Mouse (Mus musculus): ENCODE data around the gene Stx16. TPM values are rescaled to one million over a fixed set of nuclear protein-coding genes. Genes with fewer than 3 reads are reported as not detected.

The Stx16 gene
- polyA plus RNA-seq, 1 experiment from 2014 or later = 8.4 TPM

DNA sequence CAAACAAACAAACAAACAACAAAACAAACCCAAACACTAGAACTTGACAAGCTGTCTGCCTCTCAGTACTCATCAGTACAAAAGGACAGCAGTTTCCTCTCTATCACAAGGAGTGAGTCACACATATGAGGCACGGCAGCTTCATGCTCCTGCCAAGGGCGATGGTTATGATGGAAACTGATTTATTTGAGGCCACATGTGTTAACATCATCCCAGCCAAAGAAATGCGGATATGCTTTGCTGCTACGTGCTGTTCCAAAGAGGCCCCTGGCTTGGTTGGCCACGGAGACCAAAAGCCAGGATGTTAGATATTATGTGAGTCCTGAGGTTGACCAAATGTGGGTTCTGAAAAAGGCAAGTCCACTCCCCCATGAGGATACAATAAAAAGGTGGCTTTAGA, 4.7 kb upstream of the Stx16 start:
- no peaks in the 10 kb centered on the region for H3K9me3 ChIP-seq (ENCODE audit: control insufficient read depth, low read length)
- WGBS = 90% methylated on average over 5 of the region's 5 CpGs
- no peak overlapping the region for H3K9ac ChIP-seq (replicated peaks; ENCODE audit: low read depth, low read length)
- H3K4me2 ChIP-seq (ENCODE audit: low read depth, low read length) = no peak overlapping the region
- no peaks in the 10 kb centered on the region for H3K27me3 ChIP-seq (ENCODE audit: control insufficient read depth, insufficient read depth, low read length)
- H3K4me3 ChIP-seq (ENCODE audit: low read depth, low read length) = no peak overlapping the region
- H3K4me1 ChIP-seq (ENCODE audit: control insufficient read depth, insufficient read depth, low read length) = peaks cover 16% of the 10 kb centered on the region; the same call in 1 of the 2 replicates
- no peak for ATAC-seq (ENCODE audit: low read depth)
- no peak overlapping the region for H3K27ac ChIP-seq (ENCODE audit: low read depth, low read length)
- no peaks in the 10 kb centered on the region for H3K36me3 ChIP-seq (ENCODE audit: control insufficient read depth, insufficient read depth, low read length)

DNA sequence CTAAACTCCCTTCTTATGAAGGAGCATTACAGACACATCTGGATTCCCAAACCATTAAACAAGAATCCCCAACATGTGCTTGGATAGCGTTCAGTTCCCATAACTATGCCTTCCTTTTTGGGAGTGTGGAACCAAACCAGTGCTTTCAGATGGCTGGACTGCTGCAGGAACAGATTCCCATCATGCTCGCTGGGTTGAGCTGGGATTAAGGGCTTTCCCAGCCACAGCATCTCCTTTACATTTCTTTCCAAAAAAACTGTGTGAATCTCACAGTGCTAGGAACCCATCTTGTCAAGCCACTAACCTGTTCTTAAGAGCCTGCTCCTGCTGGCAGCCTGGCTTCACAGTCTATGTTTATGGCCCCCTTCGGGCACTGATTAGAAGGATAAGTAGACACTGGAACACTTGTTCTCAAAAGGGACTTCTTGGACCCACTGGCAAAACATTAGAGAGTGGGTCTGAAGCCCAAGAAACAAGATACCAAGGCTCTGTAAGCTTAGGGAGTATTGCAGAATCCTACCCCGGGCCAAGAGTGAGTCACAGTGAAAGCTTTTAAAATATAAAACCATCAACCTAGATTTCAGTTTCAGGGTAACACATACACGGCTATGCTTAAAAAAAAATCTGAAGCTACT, 2.8 kb upstream of the Stx16 start:
- Histone ChIP-seq H3K4me3 (ENCODE audit: low read depth, low read length) (no peak overlapping the region), H3K9me3 (ENCODE audit: control insufficient read depth, low read length) (no peaks in the 10 kb centered on the region), H3K27ac (ENCODE audit: low read depth, low read length) (no peak overlapping the region), H3K9ac (replicated peaks; ENCODE audit: low read depth, low read length) (no peak overlapping the region), H3K4me2 (ENCODE audit: low read depth, low read length) (no peak overlapping the region), H3K27me3 (ENCODE audit: control insufficient read depth, insufficient read depth, low read length) (no peaks in the 10 kb centered on the region), H3K36me3 (ENCODE audit: control insufficient read depth, insufficient read depth, low read length) (no peaks in the 10 kb centered on the region), H3K4me1 (ENCODE audit: control insufficient read depth, insufficient read depth, low read length) (peaks cover 28% of the 10 kb centered on the region; the same call in 1 of the 2 replicates)
- WGBS = 76% methylated on average over 5 of the region's 5 CpGs
- ATAC-seq (ENCODE audit: low read depth) = no peak

DNA sequence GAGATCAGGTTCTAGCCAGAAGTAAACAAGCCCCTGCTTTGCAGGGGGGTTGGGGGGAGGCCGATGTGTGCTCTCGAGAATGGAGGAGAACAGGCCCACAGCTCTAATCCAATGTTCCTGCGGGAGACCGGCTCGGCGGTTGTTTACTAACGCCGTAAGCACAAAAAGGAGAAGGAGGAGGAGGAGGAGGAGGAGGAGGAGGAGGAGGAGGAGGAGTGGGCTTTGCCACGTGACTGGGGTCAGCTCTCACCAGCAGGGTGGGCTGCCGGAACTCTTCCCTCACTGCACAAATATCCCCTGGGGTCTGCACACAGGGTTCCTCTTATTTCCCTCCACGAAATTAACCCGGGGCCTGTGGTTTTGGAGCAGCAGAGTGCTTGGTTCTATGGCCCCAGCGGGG, 1.5 kb upstream of the Stx16 start:
- H3K9ac ChIP-seq (replicated peaks; ENCODE audit: low read depth, low read length) = peak overlapping the region; percentile 47
- peak overlapping the region; percentile 55 for H3K27ac ChIP-seq (ENCODE audit: low read depth, low read length)
- peaks cover 30% of the 10 kb centered on the region; the same call in 1 of the 2 replicates for H3K4me1 ChIP-seq (ENCODE audit: control insufficient read depth, insufficient read depth, low read length)
- H3K9me3 ChIP-seq (ENCODE audit: control insufficient read depth, low read length) = no peaks in the 10 kb centered on the region
- no peaks in the 10 kb centered on the region for H3K36me3 ChIP-seq (ENCODE audit: control insufficient read depth, insufficient read depth, low read length)
- H3K4me2 ChIP-seq (ENCODE audit: low read depth, low read length) = peak overlapping the region; percentile 96
- 0% methylated on average over 8 of the region's 13 CpGs for WGBS
- peak overlapping the region; percentile 31 for H3K4me3 ChIP-seq (ENCODE audit: low read depth, low read length)
- no peaks in the 10 kb centered on the region for H3K27me3 ChIP-seq (ENCODE audit: control insufficient read depth, insufficient read depth, low read length)
- peak; percentile 9; the same call in 1 of the 2 replicates for ATAC-seq (ENCODE audit: low read depth)

GRCm38 (mm10) chr2:174075072-174075570, 987 bp upstream of the Stx16 start:
- Histone ChIP-seq H3K4me3 (ENCODE audit: low read depth, low read length) (peak overlapping the region; percentile 61), H3K9me3 (ENCODE audit: control insufficient read depth, low read length) (no peaks in the 10 kb centered on the region), H3K4me1 (ENCODE audit: control insufficient read depth, insufficient read depth, low read length) (peaks cover 30% of the 10 kb centered on the region), H3K36me3 (ENCODE audit: control insufficient read depth, insufficient read depth, low read length) (no peaks in the 10 kb centered on the region), H3K27ac (ENCODE audit: low read depth, low read length) (peak overlapping the region; percentile 45), H3K4me2 (ENCODE audit: low read depth, low read length) (peak overlapping the region; percentile 96), H3K9ac (replicated peaks; ENCODE audit: low read depth, low read length) (peak overlapping the region; percentile 47), H3K27me3 (ENCODE audit: control insufficient read depth, insufficient read depth, low read length) (no peaks in the 10 kb centered on the region)
- WGBS = 2% methylated on average over 22 of the region's 22 CpGs
- ATAC-seq (ENCODE audit: low read depth) = peak; percentile 3; the same call in 1 of the 2 replicates

DNA sequence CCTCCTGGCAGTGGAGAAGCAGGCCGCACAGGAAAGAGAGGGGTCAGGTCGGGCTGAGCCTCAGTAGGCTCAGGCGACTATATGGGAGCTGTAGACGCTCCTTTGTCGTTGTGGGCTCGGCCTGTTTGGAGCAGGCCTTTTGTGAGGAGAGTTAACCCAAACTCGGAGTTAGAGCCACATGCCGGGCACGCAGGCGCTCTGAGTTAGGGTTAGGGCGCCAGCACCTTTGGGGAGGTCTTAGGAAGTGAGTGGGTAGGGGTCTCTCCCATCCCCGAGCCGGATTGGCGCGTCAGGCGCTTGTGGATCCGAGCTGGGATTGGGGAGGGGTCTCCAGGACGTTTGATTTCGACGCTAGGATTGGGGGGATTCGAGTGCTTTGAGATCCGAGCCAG, 321 bp downstream of the Stx16 start:
- H3K27me3 ChIP-seq (ENCODE audit: control insufficient read depth, insufficient read depth, low read length) = no peaks in the 10 kb centered on the region
- peak; percentile 72 for ATAC-seq (ENCODE audit: low read depth)
- H3K9me3 ChIP-seq (ENCODE audit: control insufficient read depth, low read length) = no peaks in the 10 kb centered on the region
- under 1% methylated on average over 22 of the region's 22 CpGs for WGBS
- peak overlapping the region; percentile 61 for H3K4me3 ChIP-seq (ENCODE audit: low read depth, low read length)
- peaks cover 30% of the 10 kb centered on the region for H3K4me1 ChIP-seq (ENCODE audit: control insufficient read depth, insufficient read depth, low read length)
- H3K27ac ChIP-seq (ENCODE audit: low read depth, low read length) = peak overlapping the region; percentile 77
- H3K4me2 ChIP-seq (ENCODE audit: low read depth, low read length) = peak overlapping the region; percentile 96
- peak overlapping the region; percentile 51 for H3K9ac ChIP-seq (replicated peaks; ENCODE audit: low read depth, low read length)
- H3K36me3 ChIP-seq (ENCODE audit: control insufficient read depth, insufficient read depth, low read length) = no peaks in the 10 kb centered on the region

DNA sequence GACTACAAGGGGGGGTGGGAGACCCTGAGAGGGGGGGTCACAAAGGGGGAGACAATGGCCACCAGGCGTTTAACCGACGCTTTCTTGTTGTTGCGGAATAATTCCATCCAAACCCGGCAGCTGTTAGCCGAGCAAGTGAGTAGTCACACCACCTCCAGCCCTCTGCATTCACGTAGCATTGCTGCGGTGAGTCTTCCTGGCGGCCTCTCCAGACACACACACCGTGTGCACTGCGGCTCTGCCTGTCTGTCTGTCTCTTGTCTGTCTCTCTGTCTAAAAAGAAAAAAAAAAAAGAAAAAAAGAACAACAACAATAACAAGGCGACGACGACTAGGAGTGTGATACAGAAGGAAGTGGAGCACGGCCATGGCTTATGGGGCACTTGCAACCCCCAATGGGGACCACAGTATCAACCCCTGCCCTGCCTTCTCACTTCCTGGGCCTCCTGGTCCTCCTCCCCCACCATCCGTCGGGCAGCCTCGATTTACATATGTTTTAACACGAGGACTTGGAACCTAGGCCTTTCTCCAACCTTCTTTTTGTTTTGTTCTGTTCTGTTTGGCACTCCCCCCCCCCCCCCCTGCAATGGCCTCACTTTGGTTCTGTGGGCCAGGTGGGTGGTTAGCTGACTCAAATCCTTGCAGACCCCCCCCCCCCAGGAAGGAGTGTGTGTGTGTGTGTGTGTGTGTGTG, 1.0 kb downstream of the Stx16 start:
- ATAC-seq (ENCODE audit: low read depth) = no peak
- H3K4me1 ChIP-seq (ENCODE audit: control insufficient read depth, insufficient read depth, low read length) = peaks cover 30% of the 10 kb centered on the region
- WGBS = 1% methylated on average over 19 of the region's 19 CpGs

DNA sequence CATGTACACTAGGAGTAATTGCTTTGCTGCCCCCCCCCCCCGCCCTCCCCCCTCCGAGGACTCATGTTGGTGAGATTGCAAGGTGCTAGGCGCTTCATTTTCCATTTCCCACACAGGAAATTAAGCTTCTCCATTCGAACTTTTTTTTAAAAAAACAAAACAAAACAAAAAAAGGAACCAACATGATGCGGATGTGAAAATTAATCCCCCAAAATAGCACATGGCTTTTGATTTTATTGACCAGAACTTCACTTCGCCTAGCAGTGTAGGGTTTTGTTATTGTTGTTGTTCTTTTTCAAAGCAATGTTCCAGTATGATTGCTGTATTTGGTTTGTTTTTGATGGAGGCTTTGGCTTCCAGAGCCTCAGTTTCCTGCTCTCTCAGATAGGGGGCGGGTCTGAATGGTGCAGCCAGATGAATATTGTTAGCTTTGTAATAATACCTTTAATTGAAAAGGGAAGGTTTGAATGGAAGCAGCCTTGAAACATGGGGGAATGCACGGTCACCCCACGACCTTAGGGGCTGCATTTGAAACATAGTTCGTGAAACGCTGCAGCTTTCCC, 1.7 kb downstream of the Stx16 start:
- Histone ChIP-seq H3K27me3 (ENCODE audit: control insufficient read depth, insufficient read depth, low read length) (no peaks in the 10 kb centered on the region), H3K9ac (replicated peaks; ENCODE audit: low read depth, low read length) (no peak overlapping the region; the same call in 1 of the 2 replicates), H3K27ac (ENCODE audit: low read depth, low read length) (peak overlapping the region; percentile 28; the same call in 1 of the 2 replicates), H3K9me3 (ENCODE audit: control insufficient read depth, low read length) (no peaks in the 10 kb centered on the region), H3K4me2 (ENCODE audit: low read depth, low read length) (peak overlapping the region; percentile 96), H3K4me1 (ENCODE audit: control insufficient read depth, insufficient read depth, low read length) (peaks cover 30% of the 10 kb centered on the region), H3K36me3 (ENCODE audit: control insufficient read depth, insufficient read depth, low read length) (no peaks in the 10 kb centered on the region), H3K4me3 (ENCODE audit: low read depth, low read length) (peak overlapping the region; percentile 61)
- no peak for ATAC-seq (ENCODE audit: low read depth)
- 11% methylated on average over 10 of the region's 11 CpGs for WGBS

More for the DNA sequence above, 1.0 kb downstream of the Stx16 start:
- peak overlapping the region; percentile 61 for H3K4me3 ChIP-seq (ENCODE audit: low read depth, low read length)
- H3K27ac ChIP-seq (ENCODE audit: low read depth, low read length) = peak overlapping the region; percentile 77
- H3K36me3 ChIP-seq (ENCODE audit: control insufficient read depth, insufficient read depth, low read length) = no peaks in the 10 kb centered on the region
- H3K9ac ChIP-seq (replicated peaks; ENCODE audit: low read depth, low read length) = peak overlapping the region; percentile 51
- H3K4me2 ChIP-seq (ENCODE audit: low read depth, low read length) = peak overlapping the region; percentile 96
- no peaks in the 10 kb centered on the region for H3K27me3 ChIP-seq (ENCODE audit: control insufficient read depth, insufficient read depth, low read length)
- no peaks in the 10 kb centered on the region for H3K9me3 ChIP-seq (ENCODE audit: control insufficient read depth, low read length)

- Histone ChIP-seq H3K4me1 (ENCODE audit: control insufficient read depth, insufficient read depth, low read length) (peaks cover 18% of the 10 kb centered on the region), H3K4me3 (ENCODE audit: low read depth, low read length) (no peak overlapping the region), H3K27me3 (ENCODE audit: control insufficient read depth, insufficient read depth, low read length) (no peaks in the 10 kb centered on the region), H3K9me3 (ENCODE audit: control insufficient read depth, low read length) (no peaks in the 10 kb centered on the region), H3K9ac (replicated peaks; ENCODE audit: low read depth, low read length) (no peak overlapping the region), H3K36me3 (ENCODE audit: control insufficient read depth, insufficient read depth, low read length) (no peaks in the 10 kb centered on the region), H3K27ac (ENCODE audit: low read depth, low read length) (no peak overlapping the region), H3K4me2 (ENCODE audit: low read depth, low read length) (no peak overlapping the region)
- WGBS = 65% methylated on average over 5 of the region's 5 CpGs
- no peak for ATAC-seq (ENCODE audit: low read depth)
These were observed 5.7 kb downstream of the Stx16 start for GRCm38 (mm10) chr2:174081833-174082232.

All from neural tube, embryonic 14.5 days (tissue).